Mouse (Mus musculus) CH12.LX (cell line): ENCODE measurements at regions not wholly inside any gene's neighbourhood (a gene's known extent, or its start where the extent isn't known, plus 50 kb on each side); places are given as distances from the start of the nearest gene placed in this dataset.

Experiments used
- CTCF ChIP-seq, 2 experiments: IDR thresholded peaks in 1 of 2; conservative IDR thresholded peaks in 1 of 2; 2 replicates each; pipeline ENCODE4 v1.5.1; 2011 to 2012; ENCODE audit warnings: low read depth in 2 of 2, low read length in 2 of 2, improper control_type of control experiment in 1 of 2, inconsistent platforms in 1 of 2, mild to moderate bottlenecking in 1 of 2, moderate library complexity in 1 of 2
- JUND ChIP-seq: conservative IDR thresholded peaks from 2 replicates; pipeline ENCODE4 v1.6.1; 2011; ENCODE audit warnings: low read depth, low read length, improper control_type of control experiment
- KAT2A ChIP-seq: IDR thresholded peaks from 2 replicates; pipeline ENCODE4 v1.6.1; 2012; ENCODE audit warnings: low read length, improper control_type of control experiment, inconsistent platforms; ENCODE audit not compliant: insufficient replicate concordance
- MAFK ChIP-seq: IDR thresholded peaks from 2 replicates; pipeline ENCODE4 v1.6.1; 2011; ENCODE audit warnings: low read length, improper control_type of control experiment; ENCODE audit not compliant: insufficient replicate concordance
- POLR2A ChIP-seq: IDR thresholded peaks from 2 replicates; pipeline ENCODE4 v1.6.1; 2011; ENCODE audit warnings: low read depth, mild to moderate bottlenecking, improper control_type of control experiment, low read length
- USF1 ChIP-seq: IDR thresholded peaks from 2 replicates; pipeline ENCODE4 v1.6.1; 2014; ENCODE audit warnings: low read depth, mild to moderate bottlenecking, inconsistent platforms, low read length, improper control_type of control experiment
- ZKSCAN1 ChIP-seq: IDR thresholded peaks from 2 replicates; pipeline ENCODE4 v1.6.1; 2012; ENCODE audit warnings: low read depth, inconsistent platforms, low read length, improper control_type of control experiment, borderline replicate concordance

DNA sequence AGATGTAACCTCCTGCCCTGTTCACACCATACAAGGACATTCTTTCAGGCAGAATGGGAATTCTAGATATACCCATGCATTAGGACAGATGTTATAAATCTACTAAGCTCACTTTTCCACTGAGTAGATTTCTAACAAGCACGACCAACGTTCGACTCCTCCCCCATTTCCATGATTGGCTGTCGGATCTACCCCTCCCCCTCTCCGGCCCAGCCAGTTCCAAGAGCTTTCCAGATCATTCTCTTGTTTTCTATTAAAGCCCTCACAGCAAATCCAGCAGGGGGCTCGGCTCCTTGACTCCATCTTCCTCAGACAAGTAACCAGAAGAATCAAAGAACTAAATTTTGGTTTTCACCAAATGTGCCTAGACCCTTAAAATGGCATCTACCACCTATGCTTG, 146.5 kb upstream of the Plxnc1 start:
- no peak for TF ChIP-seq CTCF (conservative IDR thresholded peaks at IDR 0.05 in 1 of 2, IDR thresholded peaks at IDR 0.05 in 1 of 2; ENCODE audit: low read depth in 2 of 2, low read length in 2 of 2)
- TF ChIP-seq JUND = no peak
- TF ChIP-seq MAFK = no peak
- TF ChIP-seq ZKSCAN1 = no peak
- no peak for TF ChIP-seq POLR2A
- no peak for TF ChIP-seq KAT2A
- no peak for TF ChIP-seq USF1
